Mouse (Mus musculus) bone marrow, adult 2 months (tissue): ENCODE results near the gene Fcrlb.

Experiments used
- CTCF ChIP-seq: fragments of 200-500 bp; IDR thresholded peaks from 2 replicates; pipeline ENCODE4 v1.5.1; 2011; ENCODE audit warnings: low read length, control low read depth; ENCODE audit not compliant: control insufficient read depth, insufficient read depth
- POLR2A ChIP-seq: fragments of 200-500 bp; IDR thresholded peaks from 2 replicates; pipeline ENCODE4 v1.6.1; 2011; ENCODE audit warnings: low read depth, mild to moderate bottlenecking, control low read depth, low read length, borderline replicate concordance; ENCODE audit not compliant: control insufficient read depth

DNA sequence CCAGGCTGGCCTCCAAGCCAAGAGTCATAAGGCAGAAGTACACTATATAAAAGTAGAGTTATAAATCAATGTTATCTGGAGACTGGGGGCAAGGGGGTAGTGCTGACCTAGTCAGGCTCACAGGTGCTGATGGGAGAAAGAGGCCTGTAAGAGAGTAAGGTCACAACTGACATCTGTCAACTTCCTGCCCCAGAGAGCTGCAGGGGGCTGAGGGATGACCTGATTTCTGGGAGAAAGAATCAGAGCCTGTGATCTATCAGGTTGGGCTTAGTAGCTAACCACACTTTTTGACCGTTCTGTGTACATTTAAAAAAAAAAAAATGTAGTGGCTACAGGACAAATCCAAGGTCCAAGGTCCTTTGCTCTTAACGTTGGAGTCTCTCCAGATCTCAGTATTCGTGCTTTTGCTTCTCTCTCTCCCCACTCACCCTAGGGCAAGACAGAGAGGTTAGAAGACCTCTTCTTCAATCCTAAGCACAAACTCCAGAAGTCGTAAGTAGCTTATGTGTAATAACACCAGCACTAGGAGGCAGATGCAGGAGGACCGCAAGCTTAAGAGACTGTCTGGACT, 29.7 kb downstream of the Fcrlb start:
- TF ChIP-seq POLR2A (no peak), CTCF (no peak)
